Mouse (Mus musculus) forebrain, embryonic 14.5 days (tissue): ENCODE results near the gene Tdrd9. TPM values are rescaled to one million over a fixed set of nuclear protein-coding genes. Genes with fewer than 3 reads are reported as not detected.
"Not testable (repeated sequence)": the region's sequence is repeated elsewhere in the genome, so short reads cannot be mapped to it uniquely, and the experiment has no call there.

Experiments used
- ATAC-seq: fragments of 200-750 bp; cut with Nextera tagmentation; 2 replicates; pipeline ENCODE4 v1.8.0; 2017; ENCODE audit warnings: mild to moderate bottlenecking, moderate library complexity
- DNase-seq: peaks from one replicate; pipeline ENCODE4 v3.0.0-alpha.2; 2015; ENCODE audit warnings: low spot score
- H3K27ac ChIP-seq: fragments of 300-500 bp; sonication (generic); 2 replicates; pipeline ENCODE4 v1.5.1; 2014; ENCODE audit warnings: low read depth, mild to moderate bottlenecking, control low read depth, low read length, moderate library complexity
- H3K27me3 ChIP-seq: fragments of 300-500 bp; sonication (generic); replicated peaks from 2 replicates; pipeline ENCODE4 v1.6.1; 2014; ENCODE audit warnings: low read length, control low read depth, mixed read lengths; ENCODE audit not compliant: control insufficient read depth, insufficient read depth
- H3K36me3 ChIP-seq: fragments of 300-500 bp; sonication (generic); 2 replicates; pipeline ENCODE4 v1.6.1; 2014; ENCODE audit warnings: low read length, control low read depth; ENCODE audit not compliant: control insufficient read depth, insufficient read depth
- H3K4me1 ChIP-seq: fragments of 300-500 bp; sonication (generic); 2 replicates; pipeline ENCODE4 v1.6.1; 2014; ENCODE audit warnings: antibody characterized with exemption, low read length, control low read depth; ENCODE audit not compliant: control insufficient read depth, insufficient read depth
- H3K4me2 ChIP-seq: fragments of 300-500 bp; sonication (generic); 2 replicates; pipeline ENCODE4 v1.6.1; 2014; ENCODE audit warnings: mild to moderate bottlenecking, control low read depth, low read length
- H3K4me3 ChIP-seq: fragments of 300-500 bp; sonication (generic); 2 replicates; pipeline ENCODE4 v1.5.1; 2014; ENCODE audit warnings: low read depth, low read length, control low read depth
- H3K9ac ChIP-seq: fragments of 300-500 bp; sonication (generic); 2 replicates; pipeline ENCODE4 v1.6.1; 2014; ENCODE audit warnings: mild to moderate bottlenecking, low read length, control low read depth, moderate library complexity
- H3K9me3 ChIP-seq: fragments of 300-500 bp; sonication (generic); replicated peaks from 2 replicates; pipeline ENCODE4 v1.6.1; 2016; ENCODE audit warnings: low read length, control low read depth, mixed read lengths; ENCODE audit not compliant: control insufficient read depth
- WGBS: fragments of 180-500 bp; shearing (Covaris S2); extraction: QIAGEN DNeasy Blood & Tissue Kit; methylation state at CpG from one replicate; pipeline ENCODE4 v1.1.7; 2014; 5-methylcytosine and 5-hydroxymethylcytosine counted together
- polyA plus RNA-seq: library from polyadenylated mRNA; unstranded; fragments of >200 nt; fragmentation: Nextera tagmentation; extraction: Ambion mirVana; gene quantifications from 2 replicates; pipeline ENCODE4 v1.2.1, GENCODE M21; 2014

The Tdrd9 gene
- polyA plus RNA-seq, 1 experiment from 2014 or later, result 0.19 TPM

- Histone ChIP-seq H3K4me3 (no peak overlapping the region), H3K9me3 (no peaks in the 10 kb centered on the region), H3K4me1 (peaks cover 9% of the 10 kb centered on the region), H3K36me3 (no peaks in the 10 kb centered on the region), H3K27ac (no peak overlapping the region; the same call in 1 of the 2 replicates), H3K4me2 (peak overlapping the region; percentile 9; the same call in 1 of the 2 replicates), H3K27me3 (no peaks in the 10 kb centered on the region), H3K9ac (no peak overlapping the region; the same call in 1 of the 2 replicates)
- DNase-seq (peak; percentile 82), ATAC-seq (peak; percentile 64)
- WGBS, result 26% methylated on average over 24 of the region's 24 CpGs
These were observed 34.4 kb upstream of the Tdrd9 start for GRCm38 (mm10) chr12:111936706-111937550.

GRCm38 (mm10) chr12:111938623-111939177, 32.7 kb upstream of the Tdrd9 start:
- Histone ChIP-seq H3K4me2 (no peak overlapping the region), H3K4me3 (no peak overlapping the region), H3K4me1 (peaks cover 9% of the 10 kb centered on the region), H3K9me3 (no peaks in the 10 kb centered on the region), H3K27ac (no peak overlapping the region), H3K36me3 (no peaks in the 10 kb centered on the region), H3K9ac (no peak overlapping the region), H3K27me3 (no peaks in the 10 kb centered on the region)
- ATAC-seq (no peak), DNase-seq (no peak)
- whole genome bisulfite sequencing, result 78% methylated on average over 1 of the region's 1 CpGs

GRCm38 (mm10) chr12:111943421-111944064, 27.8 kb upstream of the Tdrd9 start:
- Histone ChIP-seq H3K4me3 (no peak overlapping the region), H3K9ac (no peak overlapping the region), H3K27me3 (no peaks in the 10 kb centered on the region), H3K27ac (0 out of 2 replicates have a peak overlapping the region, but pooled peaks have one; percentile 9), H3K4me2 (no peak overlapping the region), H3K9me3 (no peaks in the 10 kb centered on the region), H3K4me1 (no peaks in the 10 kb centered on the region), H3K36me3 (no peaks in the 10 kb centered on the region)
- DNase-seq (no peak), ATAC-seq (no peak)
- WGBS, result 54% methylated on average over 10 of the region's 10 CpGs

GRCm38 (mm10) chr12:111944065-111944987, 27.0 kb upstream of the Tdrd9 start:
- H3K36me3 ChIP-seq, DNase-seq, H3K27ac ChIP-seq, H3K4me2 ChIP-seq, H3K4me1 ChIP-seq, H3K27me3 ChIP-seq, H3K4me3 ChIP-seq, H3K9ac ChIP-seq, H3K9me3 ChIP-seq: not testable (repeated sequence)
- WGBS, result 82% methylated on average over 16 of the region's 20 CpGs
- 0 out of 2 replicates have a peak, but pooled peaks have one; percentile 29 for ATAC-seq

GRCm38 (mm10) chr12:111945115-111945514, 26.2 kb upstream of the Tdrd9 start:
- no peaks in the 10 kb centered on the region for H3K4me1 ChIP-seq
- DNase-seq, result no peak
- WGBS, result 71% methylated on average over 8 of the region's 8 CpGs

GRCm38 (mm10) chr12:111945765-111946655, 25.3 kb upstream of the Tdrd9 start:
- not testable (repeated sequence) for H3K4me1 ChIP-seq, H3K9ac ChIP-seq, DNase-seq, H3K27ac ChIP-seq, H3K4me2 ChIP-seq, H3K27me3 ChIP-seq, H3K4me3 ChIP-seq, H3K36me3 ChIP-seq, H3K9me3 ChIP-seq
- ATAC-seq, result 0 out of 2 replicates have a peak, but pooled peaks have one; percentile 52
- 58% methylated on average over 8 of the region's 15 CpGs for WGBS

More at GRCm38 (mm10) chr12:111945115-111945514, 26.2 kb upstream of the Tdrd9 start:
- H3K36me3 ChIP-seq, result no peaks in the 10 kb centered on the region
- no peaks in the 10 kb centered on the region for H3K9me3 ChIP-seq
- H3K27ac ChIP-seq, result no peak overlapping the region
- no peak for ATAC-seq
- no peak overlapping the region for H3K4me3 ChIP-seq
- no peak overlapping the region for H3K4me2 ChIP-seq
- no peak overlapping the region for H3K9ac ChIP-seq
- no peaks in the 10 kb centered on the region for H3K27me3 ChIP-seq

GRCm38 (mm10) chr12:111946716-111947115, 24.6 kb upstream of the Tdrd9 start:
- Histone ChIP-seq H3K27ac (no peak overlapping the region), H3K27me3 (no peaks in the 10 kb centered on the region), H3K4me2 (no peak overlapping the region), H3K4me3 (no peak overlapping the region), H3K9ac (no peak overlapping the region), H3K9me3 (no peaks in the 10 kb centered on the region), H3K36me3 (no peaks in the 10 kb centered on the region), H3K4me1 (no peaks in the 10 kb centered on the region)
- ATAC-seq (no peak), DNase-seq (peak; percentile 46)
- 55% methylated on average over 2 of the region's 2 CpGs for WGBS
